Mouse (Mus musculus): ENCODE measurements around the gene Psmd5. TPM values are rescaled to one million over a fixed set of nuclear protein-coding genes. Genes with fewer than 3 reads are reported as not detected.
"Not testable (repeated sequence)": the region's sequence is repeated elsewhere in the genome, so short reads cannot be mapped to it uniquely, and the experiment has no call there.

The Psmd5 gene
- polyA plus RNA-seq, 1 experiment from 2014 or later = 68.0 TPM

- 81% methylated on average over 11 of the region's 11 CpGs for WGBS (ENCODE audit: insufficient replicate concordance)
- H3K9me3 ChIP-seq (replicated peaks; ENCODE audit: control insufficient read depth, low read length) = no peaks in the 10 kb centered on the region
- no peaks in the 10 kb centered on the region for H3K4me1 ChIP-seq (ENCODE audit: control insufficient read depth, insufficient read depth, low read length)
- H3K27me3 ChIP-seq (ENCODE audit: control insufficient read depth, insufficient read depth, low read length) = no peaks in the 10 kb centered on the region
- ATAC-seq (replicated peaks; ENCODE audit: insufficient number of reproducible peaks, low FRiP score, low TSS enrichment) = no peak
- H3K9ac ChIP-seq (ENCODE audit: low read depth, low read length) = no peak overlapping the region
- H3K4me3 ChIP-seq (ENCODE audit: low read depth, low read length) = no peak overlapping the region
- no peak overlapping the region for H3K27ac ChIP-seq (ENCODE audit: low read depth, low read length)
- no peaks in the 10 kb centered on the region for H3K36me3 ChIP-seq (ENCODE audit: control insufficient read depth, insufficient read depth, low read length)
- H3K4me2 ChIP-seq = no peak overlapping the region
These were observed 31.4 kb downstream of the Psmd5 start for GRCm38 (mm10) chr2:34843211-34843939.

GRCm38 (mm10) chr2:34841706-34842105 lies 33.1 kb downstream of the Psmd5 start:
- Histone ChIP-seq H3K27me3 (ENCODE audit: control insufficient read depth, insufficient read depth, low read length) (peaks cover 3% of the 10 kb centered on the region; the same call in 1 of the 2 replicates), H3K4me1 (ENCODE audit: control insufficient read depth, insufficient read depth, low read length) (no peaks in the 10 kb centered on the region), H3K36me3 (ENCODE audit: control insufficient read depth, insufficient read depth, low read length) (no peaks in the 10 kb centered on the region), H3K4me2 (no peak overlapping the region), H3K4me3 (ENCODE audit: low read depth, low read length) (no peak overlapping the region), H3K27ac (ENCODE audit: low read depth, low read length) (no peak overlapping the region), H3K9ac (ENCODE audit: low read depth, low read length) (no peak overlapping the region), H3K9me3 (replicated peaks; ENCODE audit: control insufficient read depth, low read length) (no peaks in the 10 kb centered on the region)
- ATAC-seq (replicated peaks; ENCODE audit: insufficient number of reproducible peaks, low FRiP score, low TSS enrichment) = no peak
- WGBS (ENCODE audit: insufficient replicate concordance) = 87% methylated on average over 8 of the region's 8 CpGs

GRCm38 (mm10) chr2:34840143-34840542 lies 34.6 kb downstream of the Psmd5 start:
- H3K27me3 ChIP-seq (ENCODE audit: control insufficient read depth, insufficient read depth, low read length); H3K4me1 ChIP-seq (ENCODE audit: control insufficient read depth, insufficient read depth, low read length); H3K9ac ChIP-seq (ENCODE audit: low read depth, low read length); H3K27ac ChIP-seq (ENCODE audit: low read depth, low read length); H3K4me3 ChIP-seq (ENCODE audit: low read depth, low read length); ATAC-seq (replicated peaks; ENCODE audit: insufficient number of reproducible peaks, low FRiP score, low TSS enrichment); H3K9me3 ChIP-seq (replicated peaks; ENCODE audit: control insufficient read depth, low read length); H3K36me3 ChIP-seq (ENCODE audit: control insufficient read depth, insufficient read depth, low read length); H3K4me2 ChIP-seq: not testable (repeated sequence)
- 76% methylated on average over 5 of the region's 5 CpGs for WGBS (ENCODE audit: insufficient replicate concordance)

DNA sequence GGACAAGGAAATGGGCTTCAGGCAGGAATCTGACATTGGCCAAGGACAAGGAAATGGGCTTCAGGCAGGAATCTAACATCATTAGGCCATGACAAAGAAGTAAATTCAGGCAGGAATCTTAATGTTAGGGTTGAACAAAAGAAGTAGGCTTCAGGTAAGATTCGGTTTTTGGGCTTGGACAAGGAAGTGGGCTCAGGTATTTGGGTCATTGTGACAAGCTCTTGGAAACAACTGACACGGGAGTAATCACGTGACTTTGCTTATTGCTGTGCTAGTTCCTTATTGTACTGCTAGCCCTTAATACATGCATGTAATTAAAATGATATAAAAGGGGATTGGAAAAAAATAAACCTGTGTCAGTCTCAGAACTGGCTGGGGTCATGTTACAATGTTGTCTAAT lies 39.1 kb downstream of the Psmd5 start:
- Histone ChIP-seq H3K9ac (ENCODE audit: low read depth, low read length) (no peak overlapping the region), H3K27ac (ENCODE audit: low read depth, low read length) (no peak overlapping the region), H3K27me3 (ENCODE audit: control insufficient read depth, insufficient read depth, low read length) (peaks cover 3% of the 10 kb centered on the region; the same call in 1 of the 2 replicates), H3K4me3 (ENCODE audit: low read depth, low read length) (no peak overlapping the region), H3K9me3 (replicated peaks; ENCODE audit: control insufficient read depth, low read length) (no peaks in the 10 kb centered on the region), H3K4me1 (ENCODE audit: control insufficient read depth, insufficient read depth, low read length) (no peaks in the 10 kb centered on the region), H3K4me2 (no peak overlapping the region), H3K36me3 (ENCODE audit: control insufficient read depth, insufficient read depth, low read length) (no peaks in the 10 kb centered on the region)
- 75% methylated on average over 3 of the region's 3 CpGs for WGBS (ENCODE audit: insufficient replicate concordance)
- no peak for ATAC-seq (replicated peaks; ENCODE audit: insufficient number of reproducible peaks, low FRiP score, low TSS enrichment)

DNA sequence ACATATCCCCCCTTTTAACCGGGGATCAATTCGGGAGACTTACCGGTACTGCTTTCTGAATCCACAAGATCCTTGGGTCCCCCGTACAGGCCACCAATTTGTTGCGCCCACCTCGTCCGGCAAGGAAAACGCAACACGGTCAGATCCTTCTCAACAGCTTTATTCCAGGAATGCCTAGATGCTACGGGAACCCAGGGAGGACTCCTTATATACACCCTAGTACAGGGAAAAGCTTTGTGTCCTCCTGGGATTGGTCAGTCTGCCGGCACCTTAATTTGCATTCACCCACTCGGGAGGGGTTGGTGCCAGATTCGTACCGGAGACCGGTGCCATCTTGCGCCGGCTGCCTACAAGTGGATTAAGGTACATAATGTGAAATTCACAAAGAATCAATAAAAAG lies 41.1 kb downstream of the Psmd5 start:
- Histone ChIP-seq H3K36me3 (ENCODE audit: control insufficient read depth, insufficient read depth, low read length) (no peaks in the 10 kb centered on the region), H3K27ac (ENCODE audit: low read depth, low read length) (no peak overlapping the region), H3K4me3 (ENCODE audit: low read depth, low read length) (no peak overlapping the region), H3K4me1 (ENCODE audit: control insufficient read depth, insufficient read depth, low read length) (no peaks in the 10 kb centered on the region), H3K4me2 (no peak overlapping the region), H3K9ac (ENCODE audit: low read depth, low read length) (no peak overlapping the region), H3K9me3 (replicated peaks; ENCODE audit: control insufficient read depth, low read length) (no peaks in the 10 kb centered on the region), H3K27me3 (ENCODE audit: control insufficient read depth, insufficient read depth, low read length) (peaks cover 3% of the 10 kb centered on the region; the same call in 1 of the 2 replicates)
- WGBS (ENCODE audit: insufficient replicate concordance) = 81% methylated on average over 17 of the region's 17 CpGs
- no peak for ATAC-seq (replicated peaks; ENCODE audit: insufficient number of reproducible peaks, low FRiP score, low TSS enrichment)

GRCm38 (mm10) chr2:34832766-34833457 lies 41.9 kb downstream of the Psmd5 start, which contains the start of gene Gm34653:
Gene Gm34653, plus strand, starts transcription at chr2:34833007.
- ATAC-seq (replicated peaks; ENCODE audit: insufficient number of reproducible peaks, low FRiP score, low TSS enrichment); H3K4me3 ChIP-seq (ENCODE audit: low read depth, low read length); H3K36me3 ChIP-seq (ENCODE audit: control insufficient read depth, insufficient read depth, low read length); H3K4me1 ChIP-seq (ENCODE audit: control insufficient read depth, insufficient read depth, low read length); H3K9me3 ChIP-seq (replicated peaks; ENCODE audit: control insufficient read depth, low read length); H3K27me3 ChIP-seq (ENCODE audit: control insufficient read depth, insufficient read depth, low read length); H3K9ac ChIP-seq (ENCODE audit: low read depth, low read length); H3K27ac ChIP-seq (ENCODE audit: low read depth, low read length); H3K4me2 ChIP-seq: not testable (repeated sequence)
- WGBS (ENCODE audit: insufficient replicate concordance) = 63% methylated on average over 11 of the region's 11 CpGs

GRCm38 (mm10) chr2:34830066-34830465 lies 44.7 kb downstream of the Psmd5 start:
- not testable (repeated sequence) for H3K27me3 ChIP-seq (ENCODE audit: control insufficient read depth, insufficient read depth, low read length); ATAC-seq (replicated peaks; ENCODE audit: insufficient number of reproducible peaks, low FRiP score, low TSS enrichment)
- 88% methylated on average over 17 of the region's 17 CpGs for WGBS (ENCODE audit: insufficient replicate concordance)

DNA sequence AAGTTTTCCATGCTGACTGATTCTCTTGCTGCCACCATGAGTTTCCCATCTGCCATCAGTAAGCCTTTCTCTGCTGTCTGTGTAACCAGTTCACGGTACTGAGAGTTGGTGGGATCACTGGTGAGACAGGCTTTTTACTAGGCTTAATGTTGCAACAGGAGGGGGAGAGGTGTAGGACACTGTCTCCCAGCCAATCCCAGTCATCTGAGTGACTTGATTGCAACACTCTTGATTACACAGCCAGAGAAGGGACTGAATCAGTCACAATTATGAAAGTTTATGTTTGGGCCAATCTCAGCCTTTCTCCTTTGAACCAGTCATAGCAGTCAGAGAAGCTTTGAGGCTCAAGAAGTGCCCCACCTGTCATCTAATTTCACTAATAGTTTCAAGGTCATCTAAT lies 46.7 kb downstream of the Psmd5 start:
- H3K36me3 ChIP-seq (ENCODE audit: control insufficient read depth, insufficient read depth, low read length) = no peaks in the 10 kb centered on the region
- H3K9ac ChIP-seq (ENCODE audit: low read depth, low read length) = no peak overlapping the region
- no peaks in the 10 kb centered on the region for H3K9me3 ChIP-seq (replicated peaks; ENCODE audit: control insufficient read depth, low read length)
- no peak overlapping the region for H3K4me3 ChIP-seq (ENCODE audit: low read depth, low read length)
- no peak for ATAC-seq (replicated peaks; ENCODE audit: insufficient number of reproducible peaks, low FRiP score, low TSS enrichment)
- peaks cover 7% of the 10 kb centered on the region for H3K4me1 ChIP-seq (ENCODE audit: control insufficient read depth, insufficient read depth, low read length)
- H3K27ac ChIP-seq (ENCODE audit: low read depth, low read length) = no peak overlapping the region
- no peaks in the 10 kb centered on the region for H3K27me3 ChIP-seq (ENCODE audit: control insufficient read depth, insufficient read depth, low read length)
- 76% methylated on average over 1 of the region's 1 CpGs for WGBS (ENCODE audit: insufficient replicate concordance)
- H3K4me2 ChIP-seq = no peak overlapping the region

More at GRCm38 (mm10) chr2:34830066-34830465, 44.7 kb downstream of the Psmd5 start:
- H3K9me3 ChIP-seq (replicated peaks; ENCODE audit: control insufficient read depth, low read length); H3K9ac ChIP-seq (ENCODE audit: low read depth, low read length); H3K36me3 ChIP-seq (ENCODE audit: control insufficient read depth, insufficient read depth, low read length); H3K4me3 ChIP-seq (ENCODE audit: low read depth, low read length); H3K4me1 ChIP-seq (ENCODE audit: control insufficient read depth, insufficient read depth, low read length); H3K4me2 ChIP-seq; H3K27ac ChIP-seq (ENCODE audit: low read depth, low read length): not testable (repeated sequence)

Measured in heart, embryonic 11.5 days (tissue).